Mouse (Mus musculus) 3134 (cell line): ENCODE results near the gene Nol4l.

ENCODE experiments used
- DNase-seq: peaks from one replicate; pipeline ENCODE4 v3.0.0-alpha.2; 2011; ENCODE audit warnings: low spot score; ENCODE audit not compliant: insufficient read length; ENCODE audit errors: extremely low read depth

The Nol4l gene

DNA sequence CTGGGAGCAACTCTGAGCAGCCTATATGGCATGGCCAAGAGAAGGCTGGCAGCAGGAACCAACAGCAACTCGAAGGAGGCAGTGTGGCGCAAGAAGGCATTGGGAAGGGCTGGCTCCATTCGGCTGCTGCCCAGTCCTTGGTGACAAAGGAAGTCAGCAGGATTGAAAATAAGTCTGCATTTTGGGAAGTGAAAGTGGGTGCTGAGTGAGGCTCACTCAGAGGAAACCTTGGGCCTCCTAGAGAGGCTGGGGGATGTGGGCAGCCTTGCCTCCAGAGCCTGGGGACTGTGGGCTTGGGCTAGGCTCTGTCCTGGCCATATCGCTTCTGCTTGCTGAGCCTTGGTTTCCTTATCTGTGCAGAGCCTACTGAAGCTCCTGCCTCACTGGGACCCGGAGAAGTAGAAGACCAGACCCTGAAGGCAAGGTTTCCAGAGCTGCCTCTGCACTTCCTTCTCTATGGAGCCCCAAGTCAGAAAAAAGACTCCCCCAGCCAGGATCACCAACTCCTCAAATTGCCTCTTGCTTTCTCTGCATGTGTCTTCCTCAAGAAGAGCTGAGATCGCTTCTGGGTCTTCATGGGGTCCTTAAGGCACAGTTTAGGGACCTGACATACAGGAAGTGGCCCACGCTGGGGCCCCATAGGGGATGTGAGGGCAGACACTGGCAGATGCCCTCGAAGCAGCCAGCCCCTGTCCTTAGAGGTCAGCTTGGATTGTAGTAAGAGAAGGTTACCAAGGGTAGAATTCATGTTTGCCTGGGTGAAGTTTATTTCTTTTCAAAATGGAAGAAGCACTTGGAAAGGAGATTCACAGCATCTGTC lies 14.3 kb upstream of the Nol4l start:
- no peak for DNase-seq

DNA sequence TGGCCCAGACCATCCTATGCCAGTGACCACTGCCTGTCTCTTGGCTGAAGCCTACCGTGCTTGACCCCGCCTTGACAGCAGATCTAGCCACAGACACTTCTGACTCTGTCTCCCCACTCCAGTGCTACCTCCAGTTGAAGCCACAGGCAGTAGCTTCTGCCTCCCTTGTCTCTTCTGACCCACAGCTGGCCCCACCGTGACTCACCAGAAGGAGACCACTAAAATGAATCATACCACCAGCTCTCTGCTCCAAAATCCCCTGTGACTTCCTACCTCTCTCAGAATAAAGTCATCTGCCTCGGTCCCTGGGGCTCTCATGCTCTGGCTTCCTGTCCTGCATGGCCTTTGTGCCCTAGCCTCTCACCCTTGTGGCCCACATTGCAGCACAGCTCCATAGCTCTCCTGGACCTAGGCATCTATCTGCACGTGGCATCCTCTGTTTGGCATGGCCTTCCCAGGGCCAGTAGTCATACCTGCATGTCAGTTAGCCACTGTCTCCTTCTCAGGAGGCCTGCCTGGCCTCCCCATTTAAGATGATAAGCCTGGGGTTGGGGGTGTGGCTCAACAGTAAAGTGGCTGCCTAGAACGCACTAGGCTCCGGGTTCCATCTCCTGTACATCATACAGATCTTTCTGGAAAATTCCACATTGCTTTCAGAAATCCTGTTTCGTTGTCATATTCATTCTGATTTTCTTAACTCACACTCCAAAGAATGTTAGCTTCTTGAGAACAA lies 13.3 kb upstream of the Nol4l start:
- DNase-seq = peak; percentile 75

DNA sequence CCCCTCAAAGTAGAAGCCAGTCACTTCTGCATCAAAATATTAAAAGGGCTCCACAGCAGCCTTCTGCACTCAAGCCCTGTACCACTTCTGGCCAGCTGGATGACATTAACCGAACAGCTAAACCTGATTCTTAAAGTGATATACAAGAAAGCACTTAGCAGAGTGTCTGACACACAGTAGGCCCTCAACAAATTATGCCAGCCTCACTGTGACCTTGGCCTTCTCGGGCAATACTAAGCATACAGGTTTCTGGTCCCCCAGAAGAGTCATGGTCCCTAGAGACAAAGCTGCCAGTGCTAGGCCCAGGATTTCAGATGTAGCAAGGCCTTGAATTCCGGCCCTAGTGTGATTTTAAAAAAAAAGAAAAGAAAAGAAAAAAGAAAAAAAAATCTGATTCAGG lies 9.1 kb upstream of the Nol4l start:
- no peak for DNase-seq

DNA sequence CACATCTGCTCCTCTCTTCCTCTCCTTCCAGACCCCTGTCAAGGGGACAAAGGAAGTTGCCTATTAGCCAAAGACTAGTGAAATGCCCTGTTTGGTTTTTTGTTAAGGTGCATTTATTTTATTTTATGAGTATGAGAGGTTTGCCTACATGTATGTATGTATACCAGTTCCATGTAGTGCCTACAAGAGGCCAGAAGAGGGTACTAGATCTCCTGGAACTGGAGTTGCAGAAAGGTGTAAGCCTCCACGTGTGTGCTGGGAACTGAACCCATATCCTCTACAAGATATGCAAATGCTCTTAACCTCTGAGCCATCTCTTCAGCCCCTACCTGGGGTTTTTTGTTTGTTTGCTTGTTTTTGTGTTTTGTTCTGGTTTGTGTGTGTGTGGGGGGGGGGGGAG lies 4.2 kb upstream of the Nol4l start:
- DNase-seq = no peak

DNA sequence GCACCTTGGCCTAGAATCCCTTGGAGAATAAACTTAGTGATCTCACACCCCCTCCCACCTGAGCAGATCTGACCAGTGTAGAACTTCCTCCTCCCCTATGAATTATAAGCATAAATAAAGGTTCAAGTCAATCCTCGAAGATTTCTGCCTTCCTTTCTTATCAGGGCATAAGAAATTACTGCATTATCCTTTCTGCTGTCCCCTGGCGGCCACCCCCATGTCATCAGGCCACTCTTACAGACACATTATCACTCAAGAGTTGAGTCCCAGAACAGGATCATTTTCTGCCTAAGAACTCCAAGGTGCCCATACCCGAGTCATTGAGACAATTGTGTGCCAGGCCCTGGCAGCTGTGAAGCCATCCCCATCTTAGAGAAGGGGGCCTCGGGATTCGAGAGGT lies 1.2 kb upstream of the Nol4l start:
- no peak for DNase-seq

DNA sequence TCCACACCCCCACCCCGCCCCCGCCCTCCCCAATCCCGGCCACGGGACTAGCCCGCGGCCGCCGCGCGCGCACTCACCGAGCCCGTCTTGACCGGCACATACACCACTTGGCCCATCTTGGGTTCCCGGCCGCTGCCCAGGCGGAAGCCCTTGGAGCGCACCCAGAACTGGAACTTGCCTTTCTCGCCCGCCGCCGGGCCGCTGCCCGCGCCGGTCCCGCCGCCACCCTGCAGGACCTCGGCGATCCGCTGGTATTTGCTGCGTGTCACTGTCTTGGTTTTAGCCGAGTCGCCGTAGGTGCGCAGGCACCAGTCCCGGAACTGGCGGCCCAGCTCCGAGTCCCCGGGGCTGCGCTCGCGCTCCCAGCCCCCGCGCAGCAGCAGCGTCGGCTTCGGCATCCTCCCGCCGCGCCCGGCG lies 398 bp downstream of the Nol4l start:
- DNase-seq = no peak

DNA sequence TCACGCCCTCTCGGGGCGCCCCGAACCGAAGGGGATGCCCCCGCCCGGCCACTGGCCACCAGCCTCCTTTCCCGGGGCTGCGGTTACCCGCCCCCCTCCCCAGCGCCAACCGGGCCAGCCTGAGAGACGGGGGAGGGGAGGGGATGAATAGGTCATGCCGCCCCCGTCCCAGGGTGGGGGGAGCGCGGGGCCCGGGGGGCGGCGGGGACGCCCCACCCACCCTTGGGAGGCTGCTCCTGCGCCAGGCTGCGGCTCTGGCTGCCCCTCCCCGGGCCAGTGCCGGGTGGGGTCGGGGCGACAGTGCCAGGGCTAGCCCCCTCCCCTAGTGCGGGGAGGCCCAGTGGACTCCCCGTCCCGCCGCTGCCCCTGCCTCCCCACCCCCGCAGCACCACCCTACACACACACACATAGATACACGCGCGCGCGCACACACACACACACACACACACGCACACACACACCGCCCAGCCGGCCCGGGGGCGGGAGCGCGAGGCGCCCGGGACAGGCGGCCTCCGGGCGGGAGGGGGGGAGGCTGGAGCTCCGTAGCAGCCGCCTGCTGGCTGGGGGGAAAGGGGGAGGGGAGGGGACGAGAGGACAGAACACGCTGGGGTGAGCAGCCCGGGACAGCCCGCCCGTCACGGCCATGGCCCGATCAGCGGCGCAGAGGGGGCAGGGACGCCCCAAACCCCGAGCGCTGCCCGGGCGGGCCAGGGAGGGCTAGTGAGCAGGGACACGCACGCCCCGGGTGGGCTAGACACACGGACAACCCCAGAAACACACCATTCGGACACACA lies 1.0 kb downstream of the Nol4l start:
- no peak for DNase-seq

DNA sequence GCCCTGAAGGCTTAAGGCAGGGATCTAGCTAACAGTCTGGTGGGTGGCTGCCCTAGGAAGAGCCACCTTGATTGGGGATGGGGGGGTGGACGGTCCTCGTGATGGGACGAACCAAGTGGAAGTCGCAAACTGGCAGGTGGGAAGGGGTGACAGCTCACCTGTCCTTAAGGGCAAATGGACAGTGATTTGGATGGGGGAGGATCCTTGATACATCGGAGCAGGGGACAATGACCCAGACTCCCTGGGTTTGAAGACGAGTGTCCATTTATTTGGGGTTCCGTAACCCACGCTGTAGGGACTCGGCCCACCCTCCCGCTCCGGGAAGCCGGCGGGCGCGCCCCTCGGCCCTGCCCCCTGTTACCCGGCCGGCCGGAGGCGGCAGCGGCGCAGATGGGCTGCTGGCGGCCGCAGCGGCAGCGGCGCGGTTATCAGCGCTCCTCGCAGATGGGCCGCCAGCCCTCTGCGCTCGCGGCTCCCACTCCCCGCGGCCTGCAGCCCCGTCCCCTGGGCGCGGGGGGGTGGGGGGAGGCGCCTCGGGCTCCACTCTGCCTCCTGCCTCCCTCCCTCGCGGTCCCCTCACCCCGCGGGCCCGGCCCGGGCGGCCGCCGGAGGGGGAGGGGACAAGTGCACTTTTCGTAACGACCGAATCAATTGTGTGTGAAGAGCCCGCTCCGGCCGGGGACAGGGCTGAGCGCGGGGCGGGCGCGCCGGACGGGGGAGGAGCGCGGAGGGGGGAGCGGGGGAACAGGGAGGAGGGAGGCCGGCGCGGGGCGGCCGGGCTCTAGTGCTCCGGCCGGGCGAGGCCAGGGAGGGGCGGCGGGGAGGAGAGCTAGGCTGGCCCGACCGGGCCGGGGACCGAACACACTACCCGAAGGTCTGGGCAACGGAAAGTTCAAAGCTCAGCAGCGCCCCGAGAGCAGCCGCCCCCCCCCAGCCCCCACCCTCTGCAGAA lies 1.9 kb downstream of the Nol4l start:
- DNase-seq = no peak

DNA sequence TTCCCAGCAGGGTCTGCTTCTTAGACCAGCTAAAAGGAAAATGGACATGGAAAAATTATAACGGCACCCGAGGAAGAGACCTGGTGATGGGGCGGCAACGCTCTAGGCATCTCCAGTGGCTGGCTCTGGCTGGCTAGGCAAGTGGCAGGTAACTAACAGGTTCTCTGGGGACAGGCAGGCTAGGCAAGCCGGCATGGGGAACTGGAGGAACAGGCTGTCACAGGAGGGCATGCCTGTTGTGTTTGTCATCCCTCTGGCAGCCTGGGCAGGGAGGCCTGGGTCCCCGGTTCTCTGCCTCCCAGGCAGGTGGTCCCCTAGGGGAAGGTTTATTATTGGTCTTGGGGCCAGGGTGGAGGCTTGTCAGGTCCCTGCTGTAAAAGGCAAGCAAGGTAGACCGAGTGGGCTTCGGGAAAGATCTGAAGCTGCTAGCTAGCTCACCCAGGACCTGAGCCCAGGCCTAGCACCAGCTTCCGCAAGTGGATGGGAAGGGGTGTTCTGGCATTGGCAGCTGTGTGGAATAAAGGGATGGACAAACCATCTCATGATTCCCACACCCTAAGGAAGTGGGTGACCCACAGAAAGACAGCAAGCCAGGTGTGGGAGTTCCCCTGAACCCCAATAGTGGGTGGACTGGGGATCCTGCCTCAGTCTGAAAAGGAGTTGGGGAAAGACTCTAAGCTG lies 2.8 kb downstream of the Nol4l start:
- no peak for DNase-seq

DNA sequence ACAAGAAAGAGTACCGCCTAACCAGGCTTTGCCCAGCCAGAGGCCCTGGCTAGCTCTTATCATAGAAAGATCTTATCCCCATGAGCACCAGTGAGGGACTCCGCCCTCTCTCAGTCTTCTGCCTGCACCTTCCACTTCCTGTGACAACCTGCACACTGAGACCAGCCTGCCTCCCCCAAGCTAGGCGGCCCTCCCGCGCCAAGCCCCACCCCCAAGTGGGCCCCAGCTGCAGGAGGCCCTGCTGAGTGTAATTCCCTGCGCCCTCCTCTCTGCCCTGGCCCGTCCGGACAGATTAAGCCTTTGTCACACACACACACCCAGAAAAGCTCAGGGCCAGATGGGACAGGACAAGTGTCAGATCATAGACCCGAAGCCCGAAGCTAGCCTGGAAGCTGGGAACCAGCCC lies 3.9 kb downstream of the Nol4l start:
- DNase-seq = no peak

DNA sequence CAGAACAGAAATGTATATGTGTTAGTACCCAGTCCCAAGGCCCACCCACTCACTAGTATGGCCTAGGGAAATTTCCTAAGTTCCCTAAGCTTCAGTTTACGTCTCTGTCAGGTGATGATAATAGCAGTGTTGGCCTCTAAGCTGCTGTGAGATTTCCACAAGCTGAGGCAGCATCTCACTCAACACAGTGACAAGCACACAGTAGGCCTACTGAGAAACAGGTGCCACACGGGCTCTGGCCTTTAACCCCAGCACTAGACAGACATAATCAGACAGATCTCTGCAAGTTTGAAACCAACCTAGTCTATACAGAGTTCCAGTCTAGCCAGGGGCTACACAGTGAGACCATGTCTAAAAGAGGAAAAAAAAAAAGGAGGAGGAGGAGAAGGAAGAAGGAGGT lies 5.0 kb downstream of the Nol4l start:
- no peak for DNase-seq

DNA sequence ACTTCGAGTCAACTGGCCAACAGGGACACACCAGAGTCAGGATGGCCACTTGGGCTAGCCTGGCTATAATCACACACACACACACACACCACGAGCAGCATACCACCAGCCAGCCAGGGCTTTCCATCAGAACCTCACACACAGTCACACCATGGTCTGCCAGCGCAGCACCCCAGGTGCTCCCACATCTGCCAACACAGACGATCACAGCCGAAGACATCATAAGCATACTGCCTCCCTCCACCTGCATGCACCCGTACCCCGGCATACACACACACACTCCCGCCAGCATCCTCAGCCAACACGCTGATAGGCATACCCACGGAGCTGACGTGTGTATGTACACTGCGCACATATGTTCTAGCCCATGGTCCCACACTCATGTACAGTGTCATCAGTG lies 6.1 kb downstream of the Nol4l start:
- DNase-seq = no peak

DNA sequence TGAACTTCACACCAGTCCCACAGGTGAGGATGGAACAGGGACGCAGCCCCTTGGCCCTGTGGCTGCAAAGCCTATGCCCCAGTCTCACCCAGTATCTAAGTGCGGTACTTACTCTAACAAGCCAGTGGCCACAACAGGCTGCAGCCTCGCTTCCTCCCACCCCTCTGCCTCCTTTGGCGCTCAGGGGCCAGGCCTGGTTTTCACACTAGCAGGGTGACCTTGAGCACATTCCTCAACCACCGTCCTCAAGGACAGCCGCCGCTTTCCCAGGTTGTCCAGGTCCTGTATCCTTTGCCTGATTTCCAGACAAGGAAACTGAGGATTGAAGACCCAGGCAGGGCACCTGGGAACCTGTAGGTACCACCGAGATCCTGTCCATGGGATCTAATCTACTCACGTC lies 6.6 kb downstream of the Nol4l start:
- no peak for DNase-seq

DNA sequence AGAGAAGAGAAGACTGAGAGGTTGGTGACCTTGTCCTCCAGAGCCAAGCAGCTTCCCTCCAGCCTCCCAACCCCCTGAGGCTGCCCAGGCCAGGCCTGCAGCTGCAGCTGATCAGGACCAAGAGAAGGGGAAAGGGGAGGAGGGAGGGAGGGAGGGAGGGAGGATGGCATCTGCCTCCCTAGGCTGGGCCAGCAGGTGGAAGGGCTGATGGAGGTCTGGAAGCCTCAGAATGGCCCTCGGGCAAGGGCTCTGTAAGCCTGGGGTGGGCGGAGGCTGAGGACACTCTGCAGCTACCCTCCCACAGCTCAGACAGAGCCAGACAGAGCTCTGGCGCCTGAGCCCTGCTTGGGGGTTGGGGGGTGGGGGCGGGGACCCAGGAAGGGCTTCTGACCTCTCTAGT lies 7.5 kb downstream of the Nol4l start:
- DNase-seq = no peak

DNA sequence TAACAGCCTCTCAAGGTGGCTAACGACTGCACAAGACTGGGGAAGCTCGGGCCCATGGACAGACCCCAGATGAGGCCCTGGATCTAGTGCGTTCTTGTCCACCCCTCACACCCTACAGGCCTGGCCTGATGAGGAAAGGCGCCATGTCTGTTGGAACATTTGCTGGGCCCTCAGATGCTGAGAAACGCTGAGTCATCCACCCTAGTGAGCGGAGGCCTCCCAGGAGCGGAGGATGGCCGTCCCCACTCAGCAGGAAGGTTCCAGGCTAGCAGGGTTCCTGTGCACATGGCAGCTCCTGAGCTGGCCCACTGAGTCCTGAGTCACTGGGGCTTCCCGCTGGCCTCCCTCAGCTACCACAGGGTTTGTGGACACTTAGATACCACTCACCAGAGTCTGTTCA lies 9.7 kb downstream of the Nol4l start:
- no peak for DNase-seq

DNA sequence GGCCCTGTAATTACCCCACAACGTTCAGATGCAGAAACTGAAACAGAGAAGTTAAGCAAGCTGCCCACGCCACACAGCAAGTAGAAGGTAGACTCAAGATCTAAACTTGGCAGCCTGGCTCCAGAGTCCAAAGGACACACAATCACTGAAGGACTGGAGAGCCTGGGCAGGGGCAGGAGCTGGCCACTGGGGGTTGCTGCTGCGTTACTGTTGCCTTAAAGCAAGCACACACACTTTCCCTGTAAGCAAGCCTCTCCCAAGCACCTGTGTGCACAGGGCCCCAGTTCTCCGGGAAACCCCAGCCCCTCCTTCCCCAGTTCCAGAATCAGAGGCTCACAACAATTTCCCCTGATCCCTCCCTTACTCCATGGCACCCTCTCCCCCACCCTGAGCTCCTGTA lies 12.8 kb downstream of the Nol4l start:
- no peak for DNase-seq

DNA sequence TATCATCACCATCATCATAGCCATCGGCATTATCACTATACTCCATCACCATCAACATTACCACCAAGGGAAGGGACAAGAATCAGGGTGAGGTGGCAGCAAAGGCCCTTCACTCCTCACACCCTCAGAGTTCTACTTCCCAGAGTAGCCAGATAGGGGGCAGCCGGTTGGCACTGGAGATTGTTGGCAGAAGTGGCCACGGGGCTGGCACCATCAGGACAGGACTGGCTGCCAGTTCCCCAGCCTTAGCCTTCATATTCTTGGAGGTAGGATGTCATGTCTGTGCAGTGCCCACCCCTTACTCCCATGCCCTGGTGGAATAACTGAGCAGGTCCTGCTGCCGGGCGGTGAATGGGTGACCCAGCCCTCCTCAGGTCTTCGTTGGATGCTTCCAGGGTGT lies 14.2 kb downstream of the Nol4l start:
- no peak for DNase-seq

DNA sequence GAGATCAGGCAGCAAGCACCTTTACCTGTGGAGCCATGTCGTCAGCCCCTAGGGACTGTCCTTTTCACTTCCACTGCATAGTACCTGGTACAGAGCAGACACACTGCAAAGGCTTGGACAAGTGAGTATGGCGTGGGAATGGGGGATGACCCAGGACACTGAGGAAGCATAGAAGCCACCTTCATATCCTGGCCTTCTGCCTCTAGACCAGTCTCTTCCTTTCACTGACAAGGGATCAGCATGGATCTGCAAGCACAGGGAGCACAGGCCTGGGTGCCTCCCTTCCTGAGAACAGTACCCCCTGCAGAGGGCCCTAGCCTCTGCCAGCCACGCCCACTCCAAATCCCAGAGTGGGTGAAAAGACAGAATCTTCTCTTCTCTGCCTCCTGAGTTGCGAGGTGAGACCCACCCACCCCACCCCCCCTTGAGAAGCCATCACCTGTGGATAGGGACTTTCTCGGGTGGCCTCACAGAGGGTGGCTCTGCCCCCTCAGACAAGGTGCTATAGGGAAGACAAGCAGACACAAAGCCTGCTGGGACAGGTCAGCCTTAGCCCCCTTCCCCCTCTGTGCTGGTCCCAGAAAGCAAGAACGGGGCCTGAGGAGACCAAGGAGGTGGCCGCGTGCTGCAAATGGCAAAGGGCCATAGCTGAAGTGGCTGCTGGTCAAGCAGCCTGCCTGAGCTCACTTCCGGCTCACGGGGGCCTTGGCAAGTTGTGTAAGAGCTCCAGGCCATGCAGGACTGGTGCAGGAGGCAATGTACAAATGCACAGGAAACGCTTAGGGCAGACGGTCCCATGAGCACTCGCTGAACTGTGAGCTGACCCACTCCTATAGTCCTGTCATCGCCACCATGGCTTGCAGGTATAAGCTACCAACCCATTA lies 15.0 kb downstream of the Nol4l start:
- DNase-seq = no peak

DNA sequence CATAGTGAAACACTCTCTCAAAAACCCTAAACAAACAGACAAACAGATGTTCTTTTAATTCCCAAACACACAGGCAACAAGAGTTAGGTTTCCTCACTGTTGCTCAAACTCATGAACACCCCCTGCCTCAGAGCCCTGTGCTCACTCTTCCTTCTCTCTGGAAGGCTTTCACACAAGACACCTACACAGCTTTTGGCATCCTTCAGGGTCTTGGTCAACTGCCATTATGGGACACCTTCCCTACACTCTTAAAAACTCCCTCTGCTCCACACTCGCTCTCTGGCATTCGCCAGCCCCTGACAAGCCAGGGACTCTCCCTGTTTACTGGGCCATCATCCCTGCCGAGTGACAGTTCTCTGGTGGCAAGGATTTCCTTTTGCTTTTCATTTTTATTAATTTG lies 15.8 kb downstream of the Nol4l start:
- no peak for DNase-seq
